Mouse (Mus musculus) bone marrow, adult 2 months (tissue): ENCODE results near the gene Fkbp8.

ENCODE experiments used
- CTCF ChIP-seq: fragments of 200-500 bp; IDR thresholded peaks from 2 replicates; pipeline ENCODE4 v1.5.1; 2011; ENCODE audit warnings: low read length, control low read depth; ENCODE audit not compliant: control insufficient read depth, insufficient read depth
- POLR2A ChIP-seq: fragments of 200-500 bp; IDR thresholded peaks from 2 replicates; pipeline ENCODE4 v1.6.1; 2011; ENCODE audit warnings: low read depth, mild to moderate bottlenecking, control low read depth, low read length, borderline replicate concordance; ENCODE audit not compliant: control insufficient read depth

- TF ChIP-seq POLR2A (no peak), CTCF (no peak)
Measured at GRCm38 (mm10) chr8:70517940-70518643, 9.4 kb upstream of the Fkbp8 start.
